Mouse (Mus musculus) hindbrain, embryonic 14.5 days (tissue): ENCODE results near the gene Abca2. TPM values are rescaled to one million over a fixed set of nuclear protein-coding genes. Genes with fewer than 3 reads are reported as not detected.
A peak's percentile ranks its signal among the peaks of the same experiment; 100 is the strongest.

Experiments
- ATAC-seq: fragments of 200-750 bp; cut with Nextera tagmentation; 2 replicates; pipeline ENCODE4 v1.8.0; 2017; ENCODE audit warnings: moderate number of reproducible peaks, mild to moderate bottlenecking, moderate TSS enrichment, moderate library complexity; ENCODE audit not compliant: low FRiP score
- DNase-seq: peaks from one replicate; pipeline ENCODE4 v3.0.0-alpha.2; 2015; ENCODE audit warnings: low spot score
- H3K27ac ChIP-seq: fragments of 300-500 bp; sonication (generic); 2 replicates; pipeline ENCODE4 v1.5.1; 2014; ENCODE audit warnings: mild to moderate bottlenecking, moderate library complexity
- H3K27me3 ChIP-seq: fragments of 300-500 bp; sonication (generic); 2 replicates; pipeline ENCODE4 v1.6.1; 2014; ENCODE audit warnings: mild to moderate bottlenecking, low read length, mixed read lengths; ENCODE audit not compliant: control insufficient read depth, insufficient read depth
- H3K36me3 ChIP-seq: fragments of 300-500 bp; sonication (generic); replicated peaks from 2 replicates; pipeline ENCODE4 v1.6.1; 2014; ENCODE audit not compliant: control insufficient read depth, insufficient read depth
- H3K4me1 ChIP-seq: fragments of 300-500 bp; sonication (generic); replicated peaks from 2 replicates; pipeline ENCODE4 v1.6.1; 2014; ENCODE audit warnings: antibody characterized with exemption, low read length, mixed read lengths; ENCODE audit not compliant: control insufficient read depth, insufficient read depth
- H3K4me2 ChIP-seq: fragments of 300-500 bp; sonication (generic); replicated peaks from 2 replicates; pipeline ENCODE4 v1.6.1; 2014; ENCODE audit warnings: mild to moderate bottlenecking, moderate library complexity
- H3K4me3 ChIP-seq: fragments of 300-500 bp; sonication (generic); replicated peaks from 2 replicates; pipeline ENCODE4 v1.5.1; 2014; ENCODE audit warnings: mild to moderate bottlenecking, low read length
- H3K9ac ChIP-seq: fragments of 300-500 bp; sonication (generic); 2 replicates; pipeline ENCODE4 v1.6.1; 2014
- H3K9me3 ChIP-seq: fragments of 300-500 bp; sonication (generic); 2 replicates; pipeline ENCODE4 v1.6.1; 2016; ENCODE audit warnings: low read length; ENCODE audit not compliant: control insufficient read depth
- WGBS: fragments of 180-500 bp; shearing (Covaris S2); extraction: QIAGEN DNeasy Blood & Tissue Kit; methylation state at CpG from one replicate; pipeline ENCODE4 v1.1.7; 2014; 5-methylcytosine and 5-hydroxymethylcytosine counted together
- polyA plus RNA-seq: library from polyadenylated mRNA; unstranded; fragments of >200 nt; fragmentation: Nextera tagmentation; extraction: Ambion mirVana; gene quantifications from 2 replicates; pipeline ENCODE4 v1.2.1, GENCODE M21; 2014

Gene Abca2
- polyA plus RNA-seq, 1 experiment from 2014 or later: 17.3 TPM

DNA sequence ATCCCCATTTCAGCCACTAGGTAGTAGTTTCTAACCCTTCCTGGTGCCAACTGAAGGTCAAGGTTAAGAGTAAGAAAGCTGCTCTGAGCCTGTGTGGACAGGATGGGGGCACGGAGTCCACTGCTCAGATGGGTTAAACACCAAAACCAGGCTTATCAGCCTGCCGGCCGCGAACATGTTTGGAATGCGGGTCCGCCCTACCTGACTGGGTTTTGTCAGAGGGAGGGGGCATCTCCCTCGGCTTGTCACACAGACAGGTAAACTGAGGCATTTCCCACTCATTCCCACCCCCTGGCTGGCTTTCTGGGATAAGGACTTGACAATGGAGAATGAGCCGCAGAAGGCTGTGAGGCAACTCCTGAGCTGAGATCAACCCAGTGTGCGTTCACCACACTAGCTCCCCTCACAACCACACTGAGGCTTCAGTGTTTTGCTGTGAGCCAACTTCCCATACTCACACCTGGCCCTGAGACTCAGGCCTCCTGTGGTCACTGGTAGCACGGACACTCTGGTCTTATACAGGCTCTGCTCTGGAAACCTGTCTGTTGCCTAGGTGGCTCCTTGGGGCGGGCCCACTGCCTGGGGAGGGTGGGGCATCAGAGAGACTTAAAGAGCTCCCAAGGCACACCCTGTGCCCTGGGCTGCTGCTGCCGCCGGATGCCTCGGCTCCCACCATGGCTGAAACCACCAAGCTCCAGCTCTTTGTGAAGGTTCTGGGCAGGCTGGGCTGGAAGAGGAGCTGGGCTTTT, 27.9 kb downstream of the Abca2 start, which contains the start of gene Clic3:
Clic3 (plus strand) TSS at position 634 of the 749 bp plus-strand sequence.
- H3K4me1 ChIP-seq: peaks cover 16% of the 10 kb centered on the region
- H3K9ac ChIP-seq: no peak within 1 kb of the TSS
- no peaks in the 10 kb centered on the region for H3K9me3 ChIP-seq
- no peak within 1 kb of the TSS for H3K4me3 ChIP-seq
- H3K27ac ChIP-seq: no peak within 1 kb of the TSS
- no peak for DNase-seq
- H3K4me2 ChIP-seq: no peak within 1 kb of the TSS
- 74% methylated on average over 14 of the region's 14 CpGs for WGBS
- H3K27me3 ChIP-seq: no peaks in the 10 kb centered on the region
- ATAC-seq: no peak
- peaks cover 17% of the 10 kb centered on the region for H3K36me3 ChIP-seq

DNA sequence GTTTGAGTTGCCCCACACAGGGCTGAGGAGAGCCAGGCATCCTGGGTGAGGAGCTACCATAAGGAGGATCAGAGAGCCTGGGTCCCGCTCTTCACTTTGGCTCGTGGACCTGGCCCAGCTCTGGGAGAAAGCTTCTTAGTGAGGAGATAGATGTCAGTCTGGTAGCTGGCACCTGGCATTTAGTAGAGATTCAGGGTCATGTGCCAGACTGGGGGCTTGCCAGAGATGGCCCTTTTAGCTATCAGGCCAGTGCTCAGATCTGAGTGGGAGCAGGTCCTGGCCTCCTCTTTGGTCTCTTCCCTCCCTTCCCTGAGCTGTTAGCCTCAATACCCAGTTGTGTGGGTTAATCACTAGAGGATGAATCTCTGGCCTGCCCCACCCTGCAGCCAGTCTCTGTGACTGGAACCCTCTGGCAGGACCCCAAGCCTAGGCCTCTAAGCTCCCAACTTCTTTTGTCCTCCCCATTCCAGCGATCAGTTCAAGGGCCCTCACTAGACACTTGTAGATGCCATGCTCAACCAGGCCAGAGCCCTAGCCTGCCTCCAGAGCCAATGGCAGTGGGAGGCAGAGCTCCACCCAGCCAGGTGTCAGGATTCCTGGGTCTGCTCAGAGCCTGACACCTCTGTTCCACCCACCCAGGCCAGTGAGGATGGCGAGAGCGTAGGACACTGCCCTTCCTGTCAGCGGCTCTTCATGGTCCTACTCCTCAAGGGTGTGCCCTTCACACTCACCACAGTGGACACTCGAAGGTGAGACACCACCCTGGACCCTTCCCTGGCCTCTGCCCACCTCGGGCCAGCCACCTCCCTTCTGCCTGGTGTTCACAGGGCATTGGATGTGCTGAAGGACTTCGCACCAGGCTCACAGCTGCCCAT, 28.8 kb downstream of the Abca2 start:
- ATAC-seq: no peak
- no peak overlapping the region for H3K4me3 ChIP-seq
- no peak overlapping the region for H3K27ac ChIP-seq
- peaks cover 20% of the 10 kb centered on the region for H3K4me1 ChIP-seq
- 92% methylated on average over 9 of the region's 9 CpGs for WGBS
- no peak overlapping the region for H3K4me2 ChIP-seq
- no peak for DNase-seq
- no peak overlapping the region for H3K9ac ChIP-seq
- H3K36me3 ChIP-seq: peaks cover 17% of the 10 kb centered on the region
- no peaks in the 10 kb centered on the region for H3K27me3 ChIP-seq
- no peaks in the 10 kb centered on the region for H3K9me3 ChIP-seq

DNA sequence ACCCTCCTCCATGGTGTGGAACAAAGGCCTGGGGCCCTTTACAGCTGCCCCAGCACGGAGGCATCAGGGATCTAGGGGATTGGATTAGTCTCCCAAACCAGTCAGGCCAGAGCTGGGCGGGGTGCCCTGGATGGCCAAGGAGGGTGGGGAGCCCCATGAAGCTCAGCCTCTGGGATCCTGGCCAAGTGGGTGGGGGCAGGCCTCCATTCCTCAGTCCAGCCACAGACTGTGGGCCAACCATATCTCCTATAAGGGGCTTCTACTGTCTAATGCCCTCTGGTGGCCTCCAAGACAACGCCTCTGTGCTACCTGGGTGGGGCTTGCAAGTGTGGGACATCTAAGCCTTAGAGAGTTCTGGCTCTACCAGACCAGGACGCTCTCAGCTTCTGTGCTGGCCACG, 30.4 kb downstream of the Abca2 start:
- peak overlapping the region; percentile 81; the same call in 1 of the 2 replicates for H3K4me2 ChIP-seq
- no peak overlapping the region for H3K9ac ChIP-seq
- no peaks in the 10 kb centered on the region for H3K9me3 ChIP-seq
- peaks cover 20% of the 10 kb centered on the region for H3K4me1 ChIP-seq
- ATAC-seq: no peak
- whole genome bisulfite sequencing: 77% methylated on average over 5 of the region's 5 CpGs
- no peak overlapping the region for H3K4me3 ChIP-seq
- peaks cover 17% of the 10 kb centered on the region for H3K36me3 ChIP-seq
- no peak overlapping the region for H3K27ac ChIP-seq
- DNase-seq: no peak
- H3K27me3 ChIP-seq: no peaks in the 10 kb centered on the region

DNA sequence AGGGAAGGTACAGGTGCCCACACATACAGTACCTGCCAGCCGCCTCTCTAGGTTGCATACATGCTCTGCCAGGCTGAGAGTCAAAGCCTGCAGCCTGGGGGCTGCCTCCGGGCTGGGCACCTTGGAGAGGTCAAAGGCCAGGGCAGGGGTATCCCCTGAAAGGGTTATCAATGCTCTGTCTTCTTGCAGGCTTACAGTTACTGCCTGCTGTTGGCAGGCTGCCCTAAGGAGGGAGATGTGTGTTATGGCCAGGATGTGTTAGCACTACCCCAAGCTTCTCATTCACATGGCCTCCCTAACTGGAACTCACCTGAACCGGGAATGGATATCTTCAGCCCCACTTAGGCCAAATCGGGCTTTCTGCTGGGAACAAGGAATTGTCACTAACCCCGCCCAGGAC, 31.6 kb downstream of the Abca2 start:
- Histone ChIP-seq H3K4me3 (peak overlapping the region; percentile 51), H3K4me2 (peak overlapping the region; percentile 81), H3K9me3 (no peaks in the 10 kb centered on the region), H3K36me3 (peaks cover 17% of the 10 kb centered on the region), H3K27ac (peak overlapping the region; percentile 93), H3K9ac (peak overlapping the region; percentile 78), H3K27me3 (no peaks in the 10 kb centered on the region), H3K4me1 (peaks cover 20% of the 10 kb centered on the region)
- ATAC-seq (peak; percentile 4), DNase-seq (peak; percentile 28)
- 32% methylated on average over 5 of the region's 5 CpGs for WGBS

DNA sequence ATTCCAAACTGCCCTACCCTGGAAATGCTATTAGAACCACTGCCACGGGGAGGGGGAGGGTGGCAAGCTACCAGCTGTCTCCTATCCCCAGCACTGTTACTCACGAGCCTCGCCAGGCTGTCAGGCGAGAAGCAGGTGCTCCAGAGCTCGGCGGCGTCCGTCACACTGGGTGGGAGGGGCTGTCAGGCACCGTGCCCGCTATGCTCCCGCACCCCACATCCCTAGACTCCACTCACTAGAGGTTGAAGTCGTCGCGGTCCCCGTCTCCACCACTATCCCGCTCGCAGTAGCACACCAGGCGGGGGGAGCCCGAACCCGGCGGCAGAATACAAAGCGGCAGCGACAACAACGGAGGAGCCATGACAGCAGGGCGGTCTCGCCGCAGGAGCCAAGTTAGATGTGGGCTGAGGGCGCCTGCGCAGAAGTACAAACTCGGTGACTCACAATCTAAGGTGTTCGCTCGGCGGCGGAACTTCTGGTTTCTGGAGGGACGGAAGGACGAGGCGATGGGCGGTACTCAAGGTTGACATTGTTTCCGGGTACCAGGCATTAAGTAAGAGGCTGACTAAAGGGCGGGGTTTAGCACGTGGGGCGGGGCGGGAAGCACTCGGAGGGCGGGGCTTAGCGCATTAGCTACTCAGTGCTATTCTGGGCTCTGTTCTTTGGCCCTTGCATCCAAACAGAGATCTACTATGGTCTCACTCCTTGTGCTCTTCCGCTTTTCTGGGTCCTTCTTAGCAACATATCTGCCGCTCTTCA, 32.2 kb downstream of the Abca2 start, which contains the start of gene Paxx:
Paxx (minus strand) TSS at position 544 of the 759 bp plus-strand sequence.
- Histone ChIP-seq H3K27ac (peak within 1 kb of the TSS; percentile 93), H3K9ac (peak within 1 kb of the TSS; percentile 78), H3K4me2 (peak within 1 kb of the TSS; percentile 81), H3K4me1 (peaks cover 20% of the 10 kb centered on the region), H3K36me3 (peaks cover 17% of the 10 kb centered on the region), H3K27me3 (no peaks in the 10 kb centered on the region), H3K4me3 (peak within 1 kb of the TSS; percentile 51), H3K9me3 (no peaks in the 10 kb centered on the region)
- ATAC-seq (peak; percentile 90), DNase-seq (peak; percentile 90)
- under 1% methylated on average over 48 of the region's 48 CpGs for WGBS

DNA sequence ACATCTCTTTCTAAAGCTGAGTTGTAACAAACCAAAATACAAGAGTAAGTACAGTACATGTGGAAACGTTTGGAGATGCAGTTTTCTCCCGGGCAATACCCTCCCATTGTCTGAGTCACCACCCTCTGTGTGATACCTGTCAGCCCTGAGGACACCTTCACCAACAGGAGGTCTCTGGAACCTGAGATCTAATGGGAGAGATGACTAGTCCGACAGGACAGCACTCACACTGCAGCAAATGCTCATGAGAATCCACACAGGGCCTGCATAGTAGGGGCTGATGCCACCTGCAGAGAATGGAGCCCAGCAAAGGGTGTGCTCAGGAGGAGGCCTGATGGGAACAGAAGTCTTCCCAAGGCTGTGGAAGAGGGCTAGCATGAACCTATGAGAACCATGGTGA, 32.9 kb downstream of the Abca2 start:
- Histone ChIP-seq H3K4me3 (peak overlapping the region; percentile 51), H3K36me3 (peaks cover 17% of the 10 kb centered on the region), H3K9me3 (no peaks in the 10 kb centered on the region), H3K27me3 (no peaks in the 10 kb centered on the region), H3K9ac (peak overlapping the region; percentile 78), H3K4me2 (peak overlapping the region; percentile 81), H3K27ac (peak overlapping the region; percentile 93), H3K4me1 (peaks cover 20% of the 10 kb centered on the region)
- WGBS: 34% methylated on average over 3 of the region's 3 CpGs
- no peak for DNase-seq
- ATAC-seq: peak; percentile 7; the same call in 1 of the 2 replicates

DNA sequence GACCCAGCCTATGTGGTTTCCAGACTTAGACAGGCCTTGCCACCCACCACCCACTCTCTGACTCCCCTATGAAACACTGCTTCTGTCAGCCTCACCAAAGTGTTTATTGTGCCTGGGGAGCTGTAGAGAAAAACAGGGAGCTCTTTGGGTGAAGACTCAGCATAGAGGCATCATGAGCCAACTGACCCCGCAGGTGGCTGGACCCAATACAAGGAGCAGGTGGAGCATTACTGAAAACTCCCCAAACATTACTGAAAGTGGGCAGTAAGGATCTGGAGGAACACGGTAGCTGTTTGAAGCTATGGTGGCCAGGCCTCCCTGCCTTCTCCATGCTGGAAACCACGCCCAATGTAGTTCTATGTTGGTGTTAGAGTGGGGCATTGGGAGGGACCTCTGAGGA, 35.1 kb downstream of the Abca2 start:
- Histone ChIP-seq H3K36me3 (peaks cover 7% of the 10 kb centered on the region; the same call in 1 of the 2 replicates), H3K9ac (no peak overlapping the region), H3K4me3 (no peak overlapping the region), H3K27ac (no peak overlapping the region), H3K27me3 (no peaks in the 10 kb centered on the region), H3K4me1 (peaks cover 20% of the 10 kb centered on the region), H3K4me2 (no peak overlapping the region), H3K9me3 (no peaks in the 10 kb centered on the region)
- ATAC-seq: no peak
- DNase-seq: no peak
- WGBS: 85% methylated on average over 3 of the region's 3 CpGs

DNA sequence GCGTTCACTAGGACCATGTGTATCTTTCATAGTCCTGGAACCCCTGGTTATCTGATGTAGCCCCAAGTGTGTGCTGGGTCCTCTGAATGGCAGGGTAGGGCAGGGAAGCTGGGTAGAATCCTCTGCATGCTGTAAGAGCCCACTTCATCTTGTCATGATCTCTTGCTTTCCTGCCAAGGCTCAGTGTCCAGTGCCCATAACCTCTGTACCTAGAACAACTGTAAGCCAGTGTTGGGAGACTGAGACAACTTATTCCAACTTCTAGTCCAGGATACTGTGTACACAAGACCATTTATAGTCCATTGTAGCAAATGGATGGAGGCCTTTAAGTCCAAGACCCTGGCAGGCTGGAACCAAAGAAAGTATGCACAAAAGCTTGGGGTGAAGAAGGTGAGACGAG, 36.8 kb downstream of the Abca2 start:
- Histone ChIP-seq H3K4me1 (peaks cover 9% of the 10 kb centered on the region), H3K4me3 (no peak overlapping the region), H3K27me3 (no peaks in the 10 kb centered on the region), H3K36me3 (no peaks in the 10 kb centered on the region), H3K4me2 (no peak overlapping the region), H3K27ac (no peak overlapping the region), H3K9ac (no peak overlapping the region), H3K9me3 (no peaks in the 10 kb centered on the region)
- DNase-seq: no peak
- 92% methylated on average over 2 of the region's 2 CpGs for WGBS
- no peak for ATAC-seq
